ENCODE assay signal across 1 mouse cellular context in the genomic region with DNA sequence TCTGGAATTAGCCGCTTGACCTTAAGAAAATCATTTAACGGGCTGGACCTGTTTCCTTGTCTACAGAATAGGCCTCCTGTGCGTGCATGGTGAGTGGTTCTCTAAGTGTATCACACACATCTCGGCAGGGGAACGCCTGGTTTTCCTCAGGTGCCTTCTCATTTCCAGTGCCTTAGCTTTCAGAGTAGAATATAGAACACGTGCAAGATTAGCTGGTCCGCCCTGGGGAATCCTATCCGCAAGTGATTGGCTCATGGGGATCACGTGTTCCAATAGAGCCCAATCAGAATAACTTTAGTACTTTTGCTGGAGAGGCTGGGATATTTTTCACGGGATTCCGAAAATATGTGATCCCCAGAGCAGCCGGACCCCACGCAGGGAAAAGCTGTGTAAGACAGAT.
TF ChIP-seq lines count a peak whose summit lies in the region.

No protein-coding gene starts in this region.

TF ChIP-seq in MEL, 35 proteins besides CTCF, POLR2A, EP300 and RAD21:
- 0 out of 2 replicates have a peak, but pooled peaks have one; percentile 16 for TF ChIP-seq TCF12 (IDR thresholded peaks at IDR 0.05; ENCODE audit: low read depth, low read length)
- TF ChIP-seq ZNF384 (IDR thresholded peaks at IDR 0.05; ENCODE audit: low read depth, low read length) = no peak
- no peak for TF ChIP-seq CHD1 (IDR thresholded peaks at IDR 0.05; ENCODE audit: low read depth, low read length)
- no peak for TF ChIP-seq UBTF (IDR thresholded peaks at IDR 0.05; ENCODE audit: borderline replicate concordance, insufficient read depth, low read depth, low read length)
- peak; percentile 97 for TF ChIP-seq MAX (IDR thresholded peaks at IDR 0.05; ENCODE audit: low read length)
- TF ChIP-seq RCOR1 (IDR thresholded peaks at IDR 0.05; ENCODE audit: low read depth, low read length) = no peak
- TF ChIP-seq USF1 (IDR thresholded peaks at IDR 0.05; ENCODE audit: low read depth, low read length) = peak; percentile 96
- TF ChIP-seq E2F4 (IDR thresholded peaks at IDR 0.05; ENCODE audit: borderline replicate concordance, low read depth, low read length) = no peak
- TF ChIP-seq MXI1 (IDR thresholded peaks at IDR 0.05; ENCODE audit: low read depth, low read length) = peak; percentile 84
- TF ChIP-seq HCFC1 (IDR thresholded peaks at IDR 0.05; ENCODE audit: low read depth, low read length) = peak; percentile 46; the same call in 1 of the 2 replicates
- peak; percentile 80 for TF ChIP-seq BHLHE40 (IDR thresholded peaks at IDR 0.05; ENCODE audit: borderline replicate concordance, low read depth, low read length)
- peak; percentile 84 for TF ChIP-seq MYC (IDR thresholded peaks at IDR 0.05; ENCODE audit: low read depth, low read length)
- peak; percentile 52; the same call in 1 of the 2 replicates for TF ChIP-seq SIN3A (IDR thresholded peaks at IDR 0.05; ENCODE audit: low read length)
- peak; percentile 32; the same call in 1 of the 2 replicates for TF ChIP-seq TBP (IDR thresholded peaks at IDR 0.05; ENCODE audit: low read depth, low read length)
- TF ChIP-seq USF2 (IDR thresholded peaks at IDR 0.05; ENCODE audit: borderline replicate concordance in 1 of 2, insufficient read depth in 1 of 2, low read depth in 1 of 2, low read length in 2 of 2) = peak; percentile 34 to 86; a peak in 3 of 4 replicates
